Mouse (Mus musculus): Measurements from ENCODE around the gene Gm17662. TPM values are rescaled to one million over a fixed set of nuclear protein-coding genes. Genes with fewer than 3 reads are reported as not detected.

Gm17662 gene
- polyA plus RNA-seq (2012; rRNA removed) (not detected in 2 replicates), polyA plus RNA-seq (2014; fragmentation: Nextera tagmentation; extraction: Ambion mirVana) (not detected in 2 replicates)

- no peak within 1 kb of the TSS for H3K4me2 ChIP-seq (replicated peaks; ENCODE audit: low read depth, low read length, severe bottlenecking)
- no peak for TF ChIP-seq POLR2A (IDR thresholded peaks at IDR 0.05; ENCODE audit: borderline replicate concordance, extremely low read depth, insufficient read depth, insufficient read length)
- WGBS = 60% methylated on average over 1 of the region's 1 CpGs
- no peak within 1 kb of the TSS for H3K9ac ChIP-seq (ENCODE audit: low read depth, low read length, severe bottlenecking)
- no peaks in the 10 kb centered on the region for H3K9me3 ChIP-seq (ENCODE audit: control insufficient read depth, low read length)
- no peaks in the 10 kb centered on the region for H3K4me1 ChIP-seq (ENCODE audit: control insufficient read depth, insufficient read depth, low read length)
- no peak within 1 kb of the TSS for H3K4me3 ChIP-seq (replicated peaks; ENCODE audit: low read length)
- ATAC-seq (ENCODE audit: low FRiP score, low read depth) = no peak
- H3K27me3 ChIP-seq (ENCODE audit: control insufficient read depth, insufficient read depth, low read length) = no peaks in the 10 kb centered on the region
- H3K36me3 ChIP-seq (ENCODE audit: control insufficient read depth, insufficient read depth, low read length) = no peaks in the 10 kb centered on the region
- H3K27ac ChIP-seq (replicated peaks; ENCODE audit: low read depth, low read length) = no peak within 1 kb of the TSS
- DNase-seq (ENCODE audit: low spot score) = no peak
These were observed at the start of gene Gm17662 for GRCm38 (mm10) chr4:104857029-104857428. Gm17662 (plus strand) TSS chr4:104857329.

- no peaks in the 10 kb centered on the region for H3K27me3 ChIP-seq (ENCODE audit: control insufficient read depth, insufficient read depth, low read length)
- no peak overlapping the region for H3K4me3 ChIP-seq (replicated peaks; ENCODE audit: low read length)
- no peak overlapping the region for H3K27ac ChIP-seq (replicated peaks; ENCODE audit: low read depth, low read length)
- H3K36me3 ChIP-seq (ENCODE audit: control insufficient read depth, insufficient read depth, low read length) = no peaks in the 10 kb centered on the region
- TF ChIP-seq POLR2A (IDR thresholded peaks at IDR 0.05; ENCODE audit: borderline replicate concordance, extremely low read depth, insufficient read depth, insufficient read length) = no peak
- no peaks in the 10 kb centered on the region for H3K4me1 ChIP-seq (ENCODE audit: control insufficient read depth, insufficient read depth, low read length)
- DNase-seq (ENCODE audit: low spot score) = no peak
- no peak overlapping the region for H3K4me2 ChIP-seq (replicated peaks; ENCODE audit: low read depth, low read length, severe bottlenecking)
- ATAC-seq (ENCODE audit: low FRiP score, low read depth) = no peak
- WGBS = 67% methylated on average over 10 of the region's 10 CpGs
- no peak overlapping the region for H3K9ac ChIP-seq (ENCODE audit: low read depth, low read length, severe bottlenecking)
- no peaks in the 10 kb centered on the region for H3K9me3 ChIP-seq (ENCODE audit: control insufficient read depth, low read length)
These were observed 46.3 kb upstream of the Gm17662 start for GRCm38 (mm10) chr4:104810710-104811286.

DNA sequence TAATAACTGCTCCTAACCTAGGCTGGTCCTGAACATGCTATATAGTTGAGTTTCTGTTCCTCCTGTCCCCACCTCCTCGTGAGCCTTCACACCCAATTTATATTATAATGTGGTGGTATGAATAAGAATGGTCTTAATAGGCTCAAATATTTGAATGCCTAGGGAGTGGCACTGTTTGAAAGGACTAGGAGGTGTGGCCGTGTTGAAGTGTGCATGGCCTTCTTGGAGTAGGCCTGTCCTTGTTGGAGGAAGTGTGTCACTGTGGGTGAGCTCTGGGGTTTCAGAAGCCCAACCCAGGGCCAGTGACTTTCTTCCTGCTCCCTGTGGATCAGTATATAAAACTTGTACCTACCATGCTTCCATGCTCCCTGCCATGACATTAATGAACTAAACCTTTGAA lies 43.5 kb upstream of the Gm17662 start:
- no peak for DNase-seq (ENCODE audit: low spot score)
- Histone ChIP-seq H3K9ac (ENCODE audit: low read depth, low read length, severe bottlenecking) (no peak overlapping the region), H3K4me3 (replicated peaks; ENCODE audit: low read length) (no peak overlapping the region), H3K4me1 (ENCODE audit: control insufficient read depth, insufficient read depth, low read length) (no peaks in the 10 kb centered on the region), H3K4me2 (replicated peaks; ENCODE audit: low read depth, low read length, severe bottlenecking) (no peak overlapping the region), H3K27me3 (ENCODE audit: control insufficient read depth, insufficient read depth, low read length) (no peaks in the 10 kb centered on the region), H3K9me3 (ENCODE audit: control insufficient read depth, low read length) (no peaks in the 10 kb centered on the region), H3K36me3 (ENCODE audit: control insufficient read depth, insufficient read depth, low read length) (no peaks in the 10 kb centered on the region), H3K27ac (replicated peaks; ENCODE audit: low read depth, low read length) (no peak overlapping the region)
- ATAC-seq (ENCODE audit: low FRiP score, low read depth) = no peak
- WGBS = 72% methylated on average over 2 of the region's 2 CpGs
- TF ChIP-seq POLR2A (IDR thresholded peaks at IDR 0.05; ENCODE audit: borderline replicate concordance, extremely low read depth, insufficient read depth, insufficient read length) = no peak

- Histone ChIP-seq H3K9ac (ENCODE audit: low read depth, low read length, severe bottlenecking) (no peak overlapping the region), H3K36me3 (ENCODE audit: control insufficient read depth, insufficient read depth, low read length) (no peaks in the 10 kb centered on the region), H3K9me3 (ENCODE audit: control insufficient read depth, low read length) (no peaks in the 10 kb centered on the region), H3K4me1 (ENCODE audit: control insufficient read depth, insufficient read depth, low read length) (no peaks in the 10 kb centered on the region), H3K27me3 (ENCODE audit: control insufficient read depth, insufficient read depth, low read length) (no peaks in the 10 kb centered on the region), H3K27ac (replicated peaks; ENCODE audit: low read depth, low read length) (no peak overlapping the region), H3K4me2 (replicated peaks; ENCODE audit: low read depth, low read length, severe bottlenecking) (no peak overlapping the region), H3K4me3 (replicated peaks; ENCODE audit: low read length) (no peak overlapping the region)
- DNase-seq (ENCODE audit: low spot score) (no peak), ATAC-seq (ENCODE audit: low FRiP score, low read depth) (no peak)
- 90% methylated on average over 4 of the region's 4 CpGs for WGBS
- no peak for TF ChIP-seq POLR2A (IDR thresholded peaks at IDR 0.05; ENCODE audit: borderline replicate concordance, extremely low read depth, insufficient read depth, insufficient read length)
These were observed 40.5 kb upstream of the Gm17662 start for GRCm38 (mm10) chr4:104816519-104817232.

DNA sequence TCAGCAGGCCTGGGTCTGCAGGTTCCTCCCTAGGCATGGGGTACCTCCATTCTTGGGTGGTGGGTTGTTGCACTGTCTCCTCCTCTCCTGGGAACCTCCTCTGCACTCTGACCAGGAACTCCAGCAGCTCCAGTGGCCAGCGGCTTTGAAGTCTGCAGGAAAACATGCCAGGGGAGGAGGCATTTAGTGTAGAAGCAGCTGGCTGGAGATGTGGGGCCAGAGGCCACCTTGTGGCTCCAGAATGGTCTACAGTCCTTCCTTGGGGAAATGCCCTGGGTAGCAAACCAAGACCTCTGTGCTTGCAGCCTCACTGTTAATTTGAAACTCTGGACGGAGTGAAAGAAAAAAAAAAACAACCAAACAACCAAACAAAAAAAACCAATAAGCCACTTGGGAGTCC lies 39.6 kb upstream of the Gm17662 start:
- Histone ChIP-seq H3K4me1 (ENCODE audit: control insufficient read depth, insufficient read depth, low read length) (no peaks in the 10 kb centered on the region), H3K27me3 (ENCODE audit: control insufficient read depth, insufficient read depth, low read length) (no peaks in the 10 kb centered on the region), H3K4me2 (replicated peaks; ENCODE audit: low read depth, low read length, severe bottlenecking) (no peak overlapping the region), H3K4me3 (replicated peaks; ENCODE audit: low read length) (no peak overlapping the region), H3K36me3 (ENCODE audit: control insufficient read depth, insufficient read depth, low read length) (no peaks in the 10 kb centered on the region), H3K9me3 (ENCODE audit: control insufficient read depth, low read length) (no peaks in the 10 kb centered on the region), H3K27ac (replicated peaks; ENCODE audit: low read depth, low read length) (no peak overlapping the region), H3K9ac (ENCODE audit: low read depth, low read length, severe bottlenecking) (no peak overlapping the region)
- no peak for ATAC-seq (ENCODE audit: low FRiP score, low read depth)
- WGBS = 35% methylated on average over 2 of the region's 2 CpGs
- no peak for TF ChIP-seq POLR2A (IDR thresholded peaks at IDR 0.05; ENCODE audit: borderline replicate concordance, extremely low read depth, insufficient read depth, insufficient read length)
- no peak for DNase-seq (ENCODE audit: low spot score)
